Mouse (Mus musculus) myocyte (in vitro differentiated cells): Measurements from ENCODE around the gene Fam83c.

Source experiments
- CEBPB ChIP-seq: IDR thresholded peaks from 2 replicates; pipeline ENCODE4 v1.6.1; 2011; ENCODE audit warnings: mild to moderate bottlenecking, moderate library complexity; ENCODE audit not compliant: poor library complexity, insufficient read depth, severe bottlenecking
- E2F4 ChIP-seq: IDR thresholded peaks from one replicate; pipeline ENCODE4 v1.6.1; 2011; ENCODE audit warnings: mild to moderate bottlenecking, control low read depth, moderate library complexity; ENCODE audit not compliant: insufficient read depth
- MAX ChIP-seq: IDR thresholded peaks from one replicate; pipeline ENCODE4 v1.6.1; 2011; ENCODE audit warnings: low read depth, mild to moderate bottlenecking, control low read depth
- POLR2A ChIP-seq: IDR thresholded peaks from one replicate; pipeline ENCODE4 v1.6.1; 2011; ENCODE audit warnings: low read depth, mild to moderate bottlenecking, control low read depth, moderate library complexity; ENCODE audit not compliant: insufficient read length
- POLR2AphosphoS2 ChIP-seq: IDR thresholded peaks from one replicate; pipeline ENCODE4 v1.6.1; 2011; ENCODE audit warnings: low read depth, control low read depth; ENCODE audit not compliant: insufficient read length
- REST ChIP-seq: IDR thresholded peaks from one replicate; pipeline ENCODE4 v1.6.1; 2011; ENCODE audit warnings: mild to moderate bottlenecking, control low read depth, moderate library complexity; ENCODE audit not compliant: insufficient read depth, insufficient read length
- TCF12 ChIP-seq: IDR thresholded peaks from one replicate; pipeline ENCODE4 v1.6.1; 2011; ENCODE audit warnings: mild to moderate bottlenecking, control low read depth; ENCODE audit not compliant: poor library complexity, insufficient read depth, severe bottlenecking
- TCF3 ChIP-seq: IDR thresholded peaks from one replicate; pipeline ENCODE4 v1.6.1; 2011; ENCODE audit warnings: low read depth, control low read depth; ENCODE audit not compliant: insufficient read length
- USF1 ChIP-seq: IDR thresholded peaks from one replicate; pipeline ENCODE4 v1.6.1; 2011; ENCODE audit warnings: low read depth, mild to moderate bottlenecking, control low read depth, moderate library complexity

DNA sequence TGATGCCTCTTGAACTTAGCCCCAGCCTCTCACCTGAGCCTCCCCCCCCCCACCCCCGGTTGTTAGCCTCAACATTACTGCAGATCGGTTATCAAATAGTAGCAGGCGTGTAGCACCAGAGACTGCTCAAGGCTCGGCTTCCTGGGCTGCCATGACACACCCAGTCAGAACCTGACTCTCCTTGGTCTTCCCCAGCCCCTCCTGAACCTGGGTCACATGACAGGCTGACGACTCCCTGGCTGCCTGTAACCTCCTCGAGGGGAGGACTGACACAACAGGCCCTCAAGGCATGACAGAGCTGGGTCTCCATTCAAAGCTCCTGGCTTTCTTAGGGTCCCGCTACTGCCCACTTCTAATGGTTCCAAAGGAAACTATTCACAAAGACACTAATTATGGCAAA, 14.8 kb upstream of the Fam83c start:
- no peak for TF ChIP-seq REST
- no peak for TF ChIP-seq POLR2A
- TF ChIP-seq TCF12: no peak
- no peak for TF ChIP-seq E2F4
- TF ChIP-seq USF1: no peak
- no peak for TF ChIP-seq CEBPB
- no peak for TF ChIP-seq POLR2AphosphoS2
- TF ChIP-seq TCF3: no peak
- TF ChIP-seq MAX: no peak
